Mouse (Mus musculus) heart, postnatal 0 days (tissue): ENCODE results near the gene Efhd1.

ENCODE experiments used
- CTCF ChIP-seq: IDR thresholded peaks from 2 replicates; pipeline ENCODE4 v1.5.1; 2016; ENCODE audit warnings: antibody characterized with exemption, control low read depth, low read depth
- EP300 ChIP-seq: IDR thresholded peaks from 2 replicates; pipeline ENCODE4 v1.6.1; 2016; ENCODE audit warnings: antibody characterized with exemption, low read depth

GRCm38 (mm10) chr1:87239056-87239455, 25.1 kb upstream of the Efhd1 start:
- no peak for TF ChIP-seq CTCF
- no peak for TF ChIP-seq EP300
